Mouse (Mus musculus): ENCODE results near the gene Cabp2. TPM values are rescaled to one million over a fixed set of nuclear protein-coding genes. Genes with fewer than 3 reads are reported as not detected.
"Not testable (repeated sequence)": the region's sequence is repeated elsewhere in the genome, so short reads cannot be mapped to it uniquely, and the experiment has no call there.

Cabp2 gene
- polyA plus RNA-seq, 1 experiment from 2014 or later, result not detected

GRCm38 (mm10) chr19:4058581-4058980, 22.8 kb upstream of the Cabp2 start:
- Histone ChIP-seq H3K9me3 (ENCODE audit: control insufficient read depth, low read length) (no peaks in the 10 kb centered on the region), H3K27ac (ENCODE audit: low read depth, low read length) (no peak overlapping the region), H3K27me3 (ENCODE audit: control insufficient read depth, insufficient read depth, low read length) (no peaks in the 10 kb centered on the region), H3K4me3 (ENCODE audit: low read depth, low read length) (no peak overlapping the region), H3K9ac (ENCODE audit: low read length) (no peak overlapping the region), H3K36me3 (ENCODE audit: control insufficient read depth, insufficient read depth, low read length) (no peaks in the 10 kb centered on the region), H3K4me2 (ENCODE audit: low read depth, low read length, severe bottlenecking) (no peak overlapping the region), H3K4me1 (replicated peaks; ENCODE audit: control insufficient read depth, insufficient read depth, low read length) (no peaks in the 10 kb centered on the region)
- ATAC-seq (replicated peaks; ENCODE audit: low FRiP score) (no peak), DNase-seq (ENCODE audit: low spot score) (no peak)
- WGBS, result 88% methylated on average over 5 of the region's 5 CpGs

GRCm38 (mm10) chr19:4059069-4059740, 22.2 kb upstream of the Cabp2 start, which contains the start of gene Gstp3:
Gene Gstp3 (minus strand): TSS chr19:4059569.
- no peak within 1 kb of the TSS for H3K27ac ChIP-seq (ENCODE audit: low read depth, low read length)
- no peak within 1 kb of the TSS for H3K4me3 ChIP-seq (ENCODE audit: low read depth, low read length)
- no peaks in the 10 kb centered on the region for H3K27me3 ChIP-seq (ENCODE audit: control insufficient read depth, insufficient read depth, low read length)
- no peak within 1 kb of the TSS for H3K4me2 ChIP-seq (ENCODE audit: low read depth, low read length, severe bottlenecking)
- ATAC-seq (replicated peaks; ENCODE audit: low FRiP score) (no peak), DNase-seq (ENCODE audit: low spot score) (no peak)
- no peak within 1 kb of the TSS for H3K9ac ChIP-seq (ENCODE audit: low read length)
- 88% methylated on average over 15 of the region's 15 CpGs for WGBS
- H3K36me3 ChIP-seq (ENCODE audit: control insufficient read depth, insufficient read depth, low read length), result no peaks in the 10 kb centered on the region
- no peaks in the 10 kb centered on the region for H3K9me3 ChIP-seq (ENCODE audit: control insufficient read depth, low read length)
- no peaks in the 10 kb centered on the region for H3K4me1 ChIP-seq (replicated peaks; ENCODE audit: control insufficient read depth, insufficient read depth, low read length)

GRCm38 (mm10) chr19:4060044-4060898, 21.1 kb upstream of the Cabp2 start:
- not testable (repeated sequence) for H3K27me3 ChIP-seq (ENCODE audit: control insufficient read depth, insufficient read depth, low read length); DNase-seq (ENCODE audit: low spot score); H3K4me3 ChIP-seq (ENCODE audit: low read depth, low read length); H3K9me3 ChIP-seq (ENCODE audit: control insufficient read depth, low read length); H3K36me3 ChIP-seq (ENCODE audit: control insufficient read depth, insufficient read depth, low read length); H3K27ac ChIP-seq (ENCODE audit: low read depth, low read length); H3K9ac ChIP-seq (ENCODE audit: low read length); H3K4me2 ChIP-seq (ENCODE audit: low read depth, low read length, severe bottlenecking); H3K4me1 ChIP-seq (replicated peaks; ENCODE audit: control insufficient read depth, insufficient read depth, low read length); ATAC-seq (replicated peaks; ENCODE audit: low FRiP score)
- 93% methylated on average over 8 of the region's 8 CpGs for WGBS

- Histone ChIP-seq H3K9ac (ENCODE audit: low read length) (no peak overlapping the region), H3K27ac (ENCODE audit: low read depth, low read length) (no peak overlapping the region), H3K4me2 (ENCODE audit: low read depth, low read length, severe bottlenecking) (no peak overlapping the region), H3K27me3 (ENCODE audit: control insufficient read depth, insufficient read depth, low read length) (no peaks in the 10 kb centered on the region), H3K4me1 (replicated peaks; ENCODE audit: control insufficient read depth, insufficient read depth, low read length) (no peaks in the 10 kb centered on the region), H3K4me3 (ENCODE audit: low read depth, low read length) (no peak overlapping the region), H3K9me3 (ENCODE audit: control insufficient read depth, low read length) (no peaks in the 10 kb centered on the region), H3K36me3 (ENCODE audit: control insufficient read depth, insufficient read depth, low read length) (no peaks in the 10 kb centered on the region)
- 97% methylated on average over 6 of the region's 6 CpGs for WGBS
- DNase-seq (ENCODE audit: low spot score) (no peak), ATAC-seq (replicated peaks; ENCODE audit: low FRiP score) (no peak)
These were observed 20.4 kb upstream of the Cabp2 start for GRCm38 (mm10) chr19:4060899-4061465.

GRCm38 (mm10) chr19:4063357-4063756, 18.0 kb upstream of the Cabp2 start:
- not testable (repeated sequence) for H3K9me3 ChIP-seq (ENCODE audit: control insufficient read depth, low read length); H3K36me3 ChIP-seq (ENCODE audit: control insufficient read depth, insufficient read depth, low read length); H3K4me3 ChIP-seq (ENCODE audit: low read depth, low read length); H3K27me3 ChIP-seq (ENCODE audit: control insufficient read depth, insufficient read depth, low read length); DNase-seq (ENCODE audit: low spot score); ATAC-seq (replicated peaks; ENCODE audit: low FRiP score); H3K4me1 ChIP-seq (replicated peaks; ENCODE audit: control insufficient read depth, insufficient read depth, low read length); H3K9ac ChIP-seq (ENCODE audit: low read length); H3K4me2 ChIP-seq (ENCODE audit: low read depth, low read length, severe bottlenecking); H3K27ac ChIP-seq (ENCODE audit: low read depth, low read length)
- 95% methylated on average over 3 of the region's 4 CpGs for WGBS

GRCm38 (mm10) chr19:4064501-4064900, 16.9 kb upstream of the Cabp2 start:
- H3K27me3 ChIP-seq (ENCODE audit: control insufficient read depth, insufficient read depth, low read length); H3K9ac ChIP-seq (ENCODE audit: low read length); H3K4me3 ChIP-seq (ENCODE audit: low read depth, low read length); DNase-seq (ENCODE audit: low spot score); H3K4me1 ChIP-seq (replicated peaks; ENCODE audit: control insufficient read depth, insufficient read depth, low read length); H3K9me3 ChIP-seq (ENCODE audit: control insufficient read depth, low read length); ATAC-seq (replicated peaks; ENCODE audit: low FRiP score); H3K36me3 ChIP-seq (ENCODE audit: control insufficient read depth, insufficient read depth, low read length); H3K27ac ChIP-seq (ENCODE audit: low read depth, low read length); H3K4me2 ChIP-seq (ENCODE audit: low read depth, low read length, severe bottlenecking): not testable (repeated sequence)
- 52% methylated on average over 4 of the region's 11 CpGs for WGBS

- DNase-seq (ENCODE audit: low spot score) (no peak), ATAC-seq (replicated peaks; ENCODE audit: low FRiP score) (no peak)
- H3K27me3 ChIP-seq (ENCODE audit: control insufficient read depth, insufficient read depth, low read length), result no peaks in the 10 kb centered on the region
- H3K4me2 ChIP-seq (ENCODE audit: low read depth, low read length, severe bottlenecking), result no peak overlapping the region
- no peak overlapping the region for H3K27ac ChIP-seq (ENCODE audit: low read depth, low read length)
- no peaks in the 10 kb centered on the region for H3K9me3 ChIP-seq (ENCODE audit: control insufficient read depth, low read length)
- 86% methylated on average over 6 of the region's 6 CpGs for WGBS
- H3K4me1 ChIP-seq (replicated peaks; ENCODE audit: control insufficient read depth, insufficient read depth, low read length), result no peaks in the 10 kb centered on the region
- no peaks in the 10 kb centered on the region for H3K36me3 ChIP-seq (ENCODE audit: control insufficient read depth, insufficient read depth, low read length)
- H3K4me3 ChIP-seq (ENCODE audit: low read depth, low read length), result no peak overlapping the region
- H3K9ac ChIP-seq (ENCODE audit: low read length), result no peak overlapping the region
These were observed 15.1 kb upstream of the Cabp2 start for GRCm38 (mm10) chr19:4066280-4066679.

GRCm38 (mm10) chr19:4066877-4067276, 14.5 kb upstream of the Cabp2 start:
- no peak for DNase-seq (ENCODE audit: low spot score)
- no peak for ATAC-seq (replicated peaks; ENCODE audit: low FRiP score)
- no peaks in the 10 kb centered on the region for H3K36me3 ChIP-seq (ENCODE audit: control insufficient read depth, insufficient read depth, low read length)
- no peak overlapping the region for H3K4me2 ChIP-seq (ENCODE audit: low read depth, low read length, severe bottlenecking)
- no peak overlapping the region for H3K27ac ChIP-seq (ENCODE audit: low read depth, low read length)
- H3K4me1 ChIP-seq (replicated peaks; ENCODE audit: control insufficient read depth, insufficient read depth, low read length), result no peaks in the 10 kb centered on the region
- no peak overlapping the region for H3K4me3 ChIP-seq (ENCODE audit: low read depth, low read length)
- no peaks in the 10 kb centered on the region for H3K9me3 ChIP-seq (ENCODE audit: control insufficient read depth, low read length)
- H3K9ac ChIP-seq (ENCODE audit: low read length), result no peak overlapping the region
- no peaks in the 10 kb centered on the region for H3K27me3 ChIP-seq (ENCODE audit: control insufficient read depth, insufficient read depth, low read length)
